Mouse (Mus musculus) limb, embryonic 14.5 days (tissue): ENCODE results near the gene Gm20388. TPM values are rescaled to one million over a fixed set of nuclear protein-coding genes. Genes with fewer than 3 reads are reported as not detected.

Source experiments
- ATAC-seq: fragments of 200-750 bp; cut with Nextera tagmentation; 2 replicates; pipeline ENCODE4 v1.8.0; 2017; ENCODE audit warnings: low read depth, moderate number of reproducible peaks, moderate TSS enrichment; ENCODE audit not compliant: low FRiP score
- DNase-seq: peaks from one replicate; pipeline ENCODE4 v3.0.0-alpha.2; 2015; ENCODE audit warnings: low spot score
- H3K27ac ChIP-seq: fragments of 300-500 bp; sonication (generic); replicated peaks from 2 replicates; pipeline ENCODE4 v1.5.1; 2014; ENCODE audit warnings: low read depth, mild to moderate bottlenecking, low read length, moderate library complexity, mixed read lengths
- H3K27me3 ChIP-seq: fragments of 300-500 bp; sonication (generic); 2 replicates; pipeline ENCODE4 v1.6.1; 2014; ENCODE audit warnings: low read length, mixed read lengths; ENCODE audit not compliant: control insufficient read depth, insufficient read depth
- H3K36me3 ChIP-seq: fragments of 300-500 bp; sonication (generic); 2 replicates; pipeline ENCODE4 v1.6.1; 2014; ENCODE audit warnings: mild to moderate bottlenecking, low read length, moderate library complexity, mixed read lengths; ENCODE audit not compliant: control insufficient read depth, insufficient read depth
- H3K4me1 ChIP-seq: fragments of 300-500 bp; sonication (generic); 2 replicates; pipeline ENCODE4 v1.6.1; 2014; ENCODE audit warnings: antibody characterized with exemption, low read length, mixed read lengths; ENCODE audit not compliant: control insufficient read depth, insufficient read depth
- H3K4me2 ChIP-seq: fragments of 300-500 bp; sonication (generic); replicated peaks from 2 replicates; pipeline ENCODE4 v1.6.1; 2014; ENCODE audit warnings: low read depth, mild to moderate bottlenecking, low read length, moderate library complexity; ENCODE audit not compliant: severe bottlenecking
- H3K4me3 ChIP-seq: fragments of 300-500 bp; sonication (generic); replicated peaks from 2 replicates; pipeline ENCODE4 v1.5.1; 2014; ENCODE audit warnings: low read length
- H3K9ac ChIP-seq: fragments of 300-500 bp; sonication (generic); 2 replicates; pipeline ENCODE4 v1.6.1; 2014; ENCODE audit warnings: mild to moderate bottlenecking, low read depth, low read length, moderate library complexity; ENCODE audit not compliant: severe bottlenecking
- H3K9me3 ChIP-seq: fragments of 300-500 bp; sonication (generic); 2 replicates; pipeline ENCODE4 v1.6.1; 2016; ENCODE audit warnings: low read length; ENCODE audit not compliant: control insufficient read depth
- POLR2A ChIP-seq: fragments of 200-500 bp; IDR thresholded peaks from 2 replicates; pipeline ENCODE4 v1.8.0; 2012; ENCODE audit warnings: inconsistent platforms, mild to moderate bottlenecking, moderate library complexity, borderline replicate concordance; ENCODE audit not compliant: insufficient read depth, insufficient read length; ENCODE audit errors: extremely low read depth
- WGBS: fragments of 180-500 bp; shearing (Covaris S2); extraction: QIAGEN DNeasy Blood & Tissue Kit; methylation state at CpG from one replicate; pipeline ENCODE4 v1.1.7; 2014; 5-methylcytosine and 5-hydroxymethylcytosine counted together
- polyA plus RNA-seq, 2 experiments: library from polyadenylated mRNA; depleted of rRNA in 1 of 2; stranded (reverse) in 1 of 2; unstranded in 1 of 2; fragments of >200 nt; fragmentation: Nextera tagmentation in 1 of 2; extraction: Ambion mirVana in 1 of 2; gene quantifications; 2 replicates each; pipeline versions ENCODE4 v1.2.1 to v1.2.3; 2012 to 2014

The Gm20388 gene
- polyA plus RNA-seq, 2 experiments, result 1.9 to 49.9 TPM

GRCm38 (mm10) chr8:121079201-121079600 lies 1168.6 kb downstream of the Gm20388 start:
- Histone ChIP-seq H3K27ac (no peak overlapping the region), H3K4me3 (no peak overlapping the region), H3K4me2 (no peak overlapping the region), H3K9me3 (no peaks in the 10 kb centered on the region), H3K9ac (no peak overlapping the region), H3K27me3 (peaks cover 97% of the 10 kb centered on the region), H3K4me1 (peaks cover 10% of the 10 kb centered on the region), H3K36me3 (no peaks in the 10 kb centered on the region)
- no peak for DNase-seq
- 0% methylated on average over 7 of the region's 7 CpGs for WGBS
- TF ChIP-seq POLR2A, result no peak
- no peak for ATAC-seq

GRCm38 (mm10) chr8:121079944-121080343 lies 1169.3 kb downstream of the Gm20388 start:
- H3K9ac ChIP-seq, result no peak overlapping the region
- DNase-seq, result no peak
- H3K27ac ChIP-seq, result no peak overlapping the region
- 7% methylated on average over 12 of the region's 12 CpGs for WGBS
- no peak overlapping the region for H3K4me3 ChIP-seq
- H3K27me3 ChIP-seq, result peaks cover 97% of the 10 kb centered on the region
- peaks cover 12% of the 10 kb centered on the region for H3K4me1 ChIP-seq
- TF ChIP-seq POLR2A, result no peak
- H3K9me3 ChIP-seq, result no peaks in the 10 kb centered on the region
- no peak overlapping the region for H3K4me2 ChIP-seq
- no peak for ATAC-seq
- no peaks in the 10 kb centered on the region for H3K36me3 ChIP-seq

- Histone ChIP-seq H3K9ac (no peak overlapping the region), H3K27ac (no peak overlapping the region), H3K4me1 (peaks cover 12% of the 10 kb centered on the region), H3K4me3 (peak overlapping the region; percentile 8; the same call in 1 of the 2 replicates), H3K4me2 (no peak overlapping the region), H3K27me3 (peaks cover 98% of the 10 kb centered on the region), H3K9me3 (no peaks in the 10 kb centered on the region), H3K36me3 (no peaks in the 10 kb centered on the region)
- no peak for DNase-seq
- no peak for TF ChIP-seq POLR2A
- under 1% methylated on average over 49 of the region's 49 CpGs for WGBS
- no peak for ATAC-seq
These were observed 1169.9 kb downstream of the Gm20388 start for GRCm38 (mm10) chr8:121080361-121081090.

GRCm38 (mm10) chr8:121081398-121081797 lies 1170.8 kb downstream of the Gm20388 start:
- Histone ChIP-seq H3K4me3 (no peak overlapping the region), H3K9ac (no peak overlapping the region), H3K36me3 (no peaks in the 10 kb centered on the region), H3K4me2 (no peak overlapping the region), H3K9me3 (no peaks in the 10 kb centered on the region), H3K27me3 (peaks cover 98% of the 10 kb centered on the region), H3K4me1 (peaks cover 12% of the 10 kb centered on the region), H3K27ac (no peak overlapping the region)
- WGBS, result 3% methylated on average over 7 of the region's 7 CpGs
- TF ChIP-seq POLR2A, result no peak
- no peak for ATAC-seq
- DNase-seq, result no peak

GRCm38 (mm10) chr8:121082218-121083092 lies 1171.8 kb downstream of the Gm20388 start:
- Histone ChIP-seq H3K36me3 (no peaks in the 10 kb centered on the region), H3K4me1 (peaks cover 12% of the 10 kb centered on the region), H3K4me2 (peak overlapping the region; percentile 99), H3K4me3 (peak overlapping the region; percentile 56), H3K9me3 (no peaks in the 10 kb centered on the region), H3K27ac (no peak overlapping the region), H3K9ac (no peak overlapping the region), H3K27me3 (peaks cover 98% of the 10 kb centered on the region)
- no peak for TF ChIP-seq POLR2A
- WGBS, result 1% methylated on average over 47 of the region's 57 CpGs
- DNase-seq (no peak), ATAC-seq (no peak)
